Mouse (Mus musculus) MEL (cell line): ENCODE results near the gene Lpcat3. TPM values are rescaled to one million over a fixed set of nuclear protein-coding genes. Genes with fewer than 3 reads are reported as not detected.
"Not testable (repeated sequence)": the region's sequence is repeated elsewhere in the genome, so short reads cannot be mapped to it uniquely, and the experiment has no call there.

Source experiments
- DNase-seq: peaks from one replicate; pipeline ENCODE4 v3.0.0; 2011; ENCODE audit warnings: low read depth, low spot score
- H3K27ac ChIP-seq: 2 replicates; pipeline ENCODE4 v1.5.1; 2012; ENCODE audit warnings: low read depth, mild to moderate bottlenecking, control low read depth, low read length, moderate library complexity; ENCODE audit not compliant: control insufficient read depth
- H3K27me3 ChIP-seq, 2 experiments: fragments of 150-350 bp in 1 of 2; sonication (generic) in 1 of 2; 2 replicates each; pipeline ENCODE4 v1.6.1; 2012; ENCODE audit warnings: low read length in 2 of 2, mild to moderate bottlenecking in 2 of 2, improper control_type of control experiment in 1 of 2, moderate library complexity in 1 of 2; ENCODE audit not compliant: insufficient read depth in 2 of 2, control insufficient read depth in 1 of 2
- H3K36me3 ChIP-seq, 2 experiments: 2 replicates each; pipeline ENCODE4 v1.6.1; 2012 to 2014; ENCODE audit warnings: low read length in 2 of 2, improper control_type of control experiment in 1 of 2, inconsistent platforms in 1 of 2, mild to moderate bottlenecking in 1 of 2; ENCODE audit not compliant: insufficient read depth in 2 of 2, control insufficient read depth in 1 of 2
- H3K4me1 ChIP-seq, 2 experiments: fragments of 150-350 bp in 1 of 2; sonication (generic) in 1 of 2; 2 replicates each; pipeline ENCODE4 v1.6.1; 2012; ENCODE audit warnings: low read length in 2 of 2, improper control_type of control experiment in 1 of 2, mild to moderate bottlenecking in 1 of 2; ENCODE audit not compliant: insufficient read depth in 2 of 2, control insufficient read depth in 1 of 2
- H3K4me3 ChIP-seq, 2 experiments: fragments of 150-350 bp in 1 of 2; sonication (generic) in 1 of 2; 2 replicates each; pipeline ENCODE4 v1.5.1; 2012; ENCODE audit warnings: low read depth in 2 of 2, low read length in 2 of 2, mild to moderate bottlenecking in 2 of 2, moderate library complexity in 2 of 2, control low read depth in 1 of 2, improper control_type of control experiment in 1 of 2; ENCODE audit not compliant: control insufficient read depth in 1 of 2, insufficient read depth in 1 of 2
- H3K79me2 ChIP-seq: 2 replicates; pipeline ENCODE4 v1.6.1; 2012; ENCODE audit warnings: mild to moderate bottlenecking, low read length, moderate library complexity; ENCODE audit not compliant: control insufficient read depth, poor library complexity, insufficient read depth
- H3K9ac ChIP-seq: 2 replicates; pipeline ENCODE4 v1.6.1; 2012; ENCODE audit warnings: low read depth, mild to moderate bottlenecking, control low read depth, low read length, moderate library complexity; ENCODE audit not compliant: control insufficient read depth, poor library complexity, severe bottlenecking
- H3K9me3 ChIP-seq: fragments of 150-350 bp; sonication (generic); replicated peaks from 2 replicates; pipeline ENCODE4 v1.6.1; 2012; ENCODE audit warnings: mild to moderate bottlenecking, low read length, improper control_type of control experiment, moderate library complexity; ENCODE audit not compliant: insufficient read depth
- BHLHE40 ChIP-seq: IDR thresholded peaks from 2 replicates; pipeline ENCODE4 v1.6.1; 2012; ENCODE audit warnings: low read depth, mild to moderate bottlenecking, inconsistent platforms, low read length, improper control_type of control experiment, borderline replicate concordance
- CHD1 ChIP-seq: IDR thresholded peaks from 2 replicates; pipeline ENCODE4 v1.6.1; 2012; ENCODE audit warnings: low read depth, mild to moderate bottlenecking, inconsistent platforms, low read length, improper control_type of control experiment
- CHD2 ChIP-seq: IDR thresholded peaks from 2 replicates; pipeline ENCODE4 v1.6.1; 2011; ENCODE audit warnings: low read length, improper control_type of control experiment
- E2F4 ChIP-seq: IDR thresholded peaks from 2 replicates; pipeline ENCODE4 v1.6.1; 2011; ENCODE audit warnings: low read depth, low read length, improper control_type of control experiment, borderline replicate concordance
- ETS1 ChIP-seq: IDR thresholded peaks from 2 replicates; pipeline ENCODE4 v1.6.1; 2012; ENCODE audit warnings: low read depth, mild to moderate bottlenecking, inconsistent platforms, low read length, improper control_type of control experiment, moderate library complexity
- GABPA ChIP-seq: IDR thresholded peaks from 2 replicates; pipeline ENCODE4 v1.6.1; 2012; ENCODE audit warnings: low read depth, mild to moderate bottlenecking, inconsistent platforms, low read length, improper control_type of control experiment, moderate library complexity
- GATA1 ChIP-seq: IDR thresholded peaks from 2 replicates; pipeline ENCODE4 v1.6.1; 2011; ENCODE audit warnings: low read depth, low read length, improper control_type of control experiment
- JUND ChIP-seq: IDR thresholded peaks from 2 replicates; pipeline ENCODE4 v1.6.1; 2011; ENCODE audit warnings: low read depth, mild to moderate bottlenecking, improper control_type of control experiment, low read length
- KAT2A ChIP-seq: conservative IDR thresholded peaks from 2 replicates; pipeline ENCODE4 v1.6.1; 2012; ENCODE audit warnings: low read depth, low read length, improper control_type of control experiment, inconsistent platforms
- MAFK ChIP-seq: IDR thresholded peaks from 2 replicates; pipeline ENCODE4 v1.6.1; 2011; ENCODE audit warnings: low read depth, mild to moderate bottlenecking, low read length, improper control_type of control experiment, borderline replicate concordance
- MAX ChIP-seq: IDR thresholded peaks from 2 replicates; pipeline ENCODE4 v1.6.1; 2011; ENCODE audit warnings: low read length, improper control_type of control experiment
- MAZ ChIP-seq: IDR thresholded peaks from 2 replicates; pipeline ENCODE4 v1.6.1; 2012; ENCODE audit warnings: low read depth, mild to moderate bottlenecking, inconsistent platforms, low read length, improper control_type of control experiment
- MEF2A ChIP-seq: IDR thresholded peaks from 2 replicates; pipeline ENCODE4 v1.6.1; 2014; ENCODE audit warnings: low read depth, mild to moderate bottlenecking, inconsistent platforms, low read length, improper control_type of control experiment; ENCODE audit not compliant: poor library complexity, insufficient replicate concordance, severe bottlenecking; ENCODE audit errors: extremely low read depth
- MXI1 ChIP-seq: IDR thresholded peaks from 2 replicates; pipeline ENCODE4 v1.6.1; 2011; ENCODE audit warnings: mild to moderate bottlenecking, low read depth, low read length, improper control_type of control experiment
- MYB ChIP-seq: IDR thresholded peaks from 2 replicates; pipeline ENCODE4 v1.6.1; 2011; ENCODE audit warnings: mild to moderate bottlenecking, low read depth, low read length, improper control_type of control experiment
- NELFE ChIP-seq: IDR thresholded peaks from 2 replicates; pipeline ENCODE4 v1.6.1; 2011; ENCODE audit warnings: low read depth, low read length, improper control_type of control experiment
- POLR2A ChIP-seq, 2 experiments: IDR thresholded peaks; 2 replicates each; pipeline ENCODE4 v1.6.1; 2011 to 2012; ENCODE audit warnings: low read length in 2 of 2, mild to moderate bottlenecking in 2 of 2, control low read depth in 1 of 2, improper control_type of control experiment in 1 of 2, low read depth in 1 of 2, moderate library complexity in 1 of 2; ENCODE audit not compliant: control insufficient read depth in 1 of 2, insufficient read depth in 1 of 2, poor library complexity in 1 of 2
- POLR2AphosphoS5 ChIP-seq: IDR thresholded peaks from 2 replicates; pipeline ENCODE4 v1.6.1; 2012; ENCODE audit warnings: low read depth, borderline replicate concordance, mild to moderate bottlenecking, inconsistent platforms, low read length, moderate library complexity, mixed read lengths
- RCOR1 ChIP-seq: IDR thresholded peaks from 2 replicates; pipeline ENCODE4 v1.6.1; 2012; ENCODE audit warnings: low read depth, mild to moderate bottlenecking, inconsistent platforms, low read length, improper control_type of control experiment
- SIN3A ChIP-seq: IDR thresholded peaks from 2 replicates; pipeline ENCODE4 v1.6.1; 2012; ENCODE audit warnings: low read length, improper control_type of control experiment, inconsistent platforms
- TAL1 ChIP-seq: IDR thresholded peaks from 2 replicates; pipeline ENCODE4 v1.6.1; 2012; ENCODE audit warnings: mild to moderate bottlenecking, inconsistent platforms, low read length, moderate library complexity, mixed read lengths
- TBP ChIP-seq: IDR thresholded peaks from 2 replicates; pipeline ENCODE4 v1.8.0; 2011; ENCODE audit warnings: low read depth, low read length, improper control_type of control experiment
- TCF12 ChIP-seq: IDR thresholded peaks from 2 replicates; pipeline ENCODE4 v1.6.1; 2014; ENCODE audit warnings: low read depth, mild to moderate bottlenecking, inconsistent platforms, low read length, improper control_type of control experiment, moderate library complexity
- UBTF ChIP-seq: IDR thresholded peaks from 2 replicates; pipeline ENCODE4 v1.6.1; 2012; ENCODE audit warnings: low read depth, mild to moderate bottlenecking, inconsistent platforms, low read length, improper control_type of control experiment, moderate library complexity, borderline replicate concordance; ENCODE audit not compliant: insufficient read depth
- USF1 ChIP-seq: IDR thresholded peaks from 2 replicates; pipeline ENCODE4 v1.6.1; 2014; ENCODE audit warnings: low read depth, mild to moderate bottlenecking, inconsistent platforms, low read length, improper control_type of control experiment, moderate library complexity
- USF2 ChIP-seq, 2 experiments: IDR thresholded peaks; 2 replicates each; pipeline ENCODE4 v1.6.1; 2011 to 2012; ENCODE audit warnings: improper control_type of control experiment in 2 of 2, low read length in 2 of 2, borderline replicate concordance in 1 of 2, inconsistent platforms in 1 of 2, low read depth in 1 of 2, mild to moderate bottlenecking in 1 of 2; ENCODE audit not compliant: insufficient read depth in 1 of 2
- ZC3H11A ChIP-seq: IDR thresholded peaks from 2 replicates; pipeline ENCODE4 v1.6.1; 2012; ENCODE audit warnings: low read depth, mild to moderate bottlenecking, inconsistent platforms, low read length, improper control_type of control experiment
- ZNF384 ChIP-seq: IDR thresholded peaks from 2 replicates; pipeline ENCODE4 v1.6.1; 2012; ENCODE audit warnings: low read depth, mild to moderate bottlenecking, inconsistent platforms, low read length, improper control_type of control experiment
- polyA plus RNA-seq, 2 experiments: library from polyadenylated mRNA; stranded (reverse) in 1 of 2; unstranded in 1 of 2; fragments of >175 nt in 1 of 2; fragments of >200 nt in 1 of 2; gene quantifications; 2 replicates each; pipeline versions ENCODE4 v1.2.1 to v1.2.4; 2012; ENCODE audit warnings: low replicate concordance in 2 of 2, low read depth in 1 of 2; ENCODE audit not compliant: insufficient read length in 2 of 2, insufficient read depth in 1 of 2, missing spikeins in 1 of 2
- total RNA-seq: library from RNA; depleted of rRNA; stranded (reverse); fragments of 300-350 nt; gene quantifications from 2 replicates; pipeline ENCODE4 v1.2.3, GENCODE M21; 2012

Lpcat3 gene
- total and polyA plus RNA-seq, 3 experiments: 135 to 337 TPM; not detected in 1

- Histone ChIP-seq H3K79me2 (peaks cover 29% of the 10 kb centered on the region), H3K4me1 (peaks cover 35 to 55% of the 10 kb centered on the region in 2 experiments), H3K36me3 (peaks cover 3 to 53% of the 10 kb centered on the region in 2 experiments; a peak in 3 of 4 replicates), H3K27ac (peak overlapping the region; percentile 96), H3K9ac (peak overlapping the region; percentile 58)
- TF ChIP-seq TAL1: 0 out of 2 replicates have a peak, but pooled peaks have one; percentile 0
- TF ChIP-seq ZNF384: peak; percentile 95
- TF ChIP-seq SIN3A: 0 out of 2 replicates have a peak, but pooled peaks have one; percentile 10
- DNase-seq: peak; percentile 62
- H3K9me3 ChIP-seq, H3K27me3 ChIP-seq, H3K4me3 ChIP-seq: not testable (repeated sequence)
Observed at GRCm38 (mm10) chr6:124682291-124682690, 19.5 kb downstream of the Lpcat3 start.

DNA sequence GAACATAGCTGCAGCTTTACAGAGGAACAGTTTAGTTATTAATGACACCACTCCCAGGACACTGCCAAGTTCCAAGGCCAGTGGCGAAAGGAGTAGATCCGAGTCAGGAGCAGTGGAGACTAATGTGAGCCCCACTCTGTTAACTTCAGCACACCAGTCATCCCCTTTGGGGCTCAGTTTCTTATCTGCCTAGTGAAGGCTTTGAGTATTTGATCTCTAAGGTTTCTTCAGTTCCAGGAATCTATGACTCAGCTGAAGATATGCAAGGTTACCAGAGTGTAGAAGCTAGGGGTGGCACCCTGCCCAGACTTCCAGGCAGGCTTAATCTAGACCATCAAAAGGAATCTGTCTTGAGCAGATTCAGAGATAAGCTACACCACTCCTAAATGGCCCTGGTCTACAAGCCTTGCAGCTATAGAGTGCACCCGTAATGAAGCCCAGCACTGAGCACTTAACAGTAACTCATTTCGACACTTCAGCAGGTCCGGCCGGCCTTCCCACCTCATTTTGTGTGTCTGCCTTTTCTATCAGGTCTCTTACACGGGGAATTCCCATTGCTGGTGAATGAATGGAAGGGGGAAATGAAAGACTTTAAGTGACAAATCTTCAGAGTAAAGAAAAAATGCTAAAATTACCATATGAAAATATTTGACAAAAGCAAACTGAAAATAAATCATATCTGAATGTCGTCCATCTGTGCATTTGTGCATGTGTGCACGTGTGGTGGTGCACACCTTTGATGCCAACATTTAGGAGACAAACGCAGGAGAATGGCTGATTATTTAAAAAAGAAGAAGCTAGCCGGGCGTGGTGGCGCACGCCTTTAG, 21.0 kb downstream of the Lpcat3 start:
- Histone ChIP-seq H3K27ac (peak overlapping the region; percentile 96), H3K79me2 (peaks cover 34% of the 10 kb centered on the region), H3K9me3 (no peaks in the 10 kb centered on the region), H3K36me3 (peaks cover 7 to 67% of the 10 kb centered on the region in 2 experiments; a peak in 3 of 4 replicates), H3K4me1 (peaks cover 49 to 68% of the 10 kb centered on the region in 2 experiments), H3K4me3 (no peak overlapping the region; a peak in 1 of 4 replicates), H3K9ac (peak overlapping the region; percentile 58), H3K27me3 (no peaks in the 10 kb centered on the region)
- peak; percentile 88 for DNase-seq
- TF ChIP-seq TBP (0 out of 2 replicates have a peak, but pooled peaks have one; percentile 68), TAL1 (peak; percentile 68), GABPA (peak; percentile 61), USF2 (IDR thresholded peaks at IDR 0.05; ENCODE audit: borderline replicate concordance in 1 of 2, insufficient read depth in 1 of 2, low read depth in 1 of 2, low read length in 2 of 2) (no peak), E2F4 (no peak), MXI1 (no peak), GATA1 (peak; percentile 98), MAX (peak; percentile 52), CHD2 (no peak; the same call in 1 of the 2 replicates), MEF2A (no peak), ZNF384 (peak; percentile 64), KAT2A (no peak), ZC3H11A (0 out of 2 replicates have a peak, but pooled peaks have one; percentile 26), POLR2AphosphoS5 (no peak), BHLHE40 (peak; percentile 58; the same call in 1 of the 2 replicates), NELFE (no peak; the same call in 1 of the 2 replicates), USF1 (no peak), TCF12 (peak; percentile 88), JUND (peak; percentile 95), SIN3A (peak; percentile 89), RCOR1 (peak; percentile 94), MAFK (0 out of 2 replicates have a peak, but pooled peaks have one; percentile 50), ETS1 (peak; percentile 97), MYB (0 out of 2 replicates have a peak, but pooled peaks have one; percentile 4), POLR2A (IDR thresholded peaks at IDR 0.05; ENCODE audit: control insufficient read depth in 1 of 2, insufficient read depth in 1 of 2, low read depth in 1 of 2, low read length in 2 of 2, poor library complexity in 1 of 2) (peak in 1 of 2 experiments; percentile 63; a peak in 2 of 4 replicates), CHD1 (no peak), UBTF (no peak), MAZ (no peak; the same call in 1 of the 2 replicates)
